Mouse (Mus musculus): ENCODE measurements around the gene Vmn2r50. TPM values are rescaled to one million over a fixed set of nuclear protein-coding genes. Genes with fewer than 3 reads are reported as not detected.

The Vmn2r50 gene
- polyA plus RNA-seq (2017; shearing (Covaris generic)), result not detected

GRCm38 (mm10) chr7:10053196-10053595 lies at the start of gene Vmn2r50:
Gene Vmn2r50, minus strand, starts transcription at chr7:10053296.

GRCm38 (mm10) chr7:9992157-9992556 lies 60.9 kb downstream of the Vmn2r50 start, which contains the start of gene Vmn2r49:
Gene Vmn2r49, minus strand, starts transcription at chr7:9992257.

Other genes with a start within 250 kb of the Vmn2r50 start
- gene Vmn2r47, start 212.0 kb downstream of the Vmn2r50 start, polyA plus RNA-seq (2017; shearing (Covaris generic)), result not detected
- not detected for gene Vmn2r48, start 99.7 kb downstream of the Vmn2r50 start, polyA plus RNA-seq (2017; shearing (Covaris generic))
- not detected for gene Vmn2r49, start 61.0 kb downstream of the Vmn2r50 start, polyA plus RNA-seq (2017; shearing (Covaris generic))
- gene Vmn2r51, start 52.4 kb upstream of the Vmn2r50 start, polyA plus RNA-seq (2017; shearing (Covaris generic)), result not detected
- 0.07 TPM for gene Vmn2r52, start 123.3 kb upstream of the Vmn2r50 start, polyA plus RNA-seq (2017; shearing (Covaris generic))
- not detected for gene Vmn1r66, start 224.7 kb upstream of the Vmn2r50 start, polyA plus RNA-seq (2017; shearing (Covaris generic))

All from effector memory CD4-positive, alpha-beta T cell, adult 5 months (primary cell).